Mouse (Mus musculus) limb, embryonic 13.5 days (tissue): ENCODE results near the gene Map2k1. TPM values are rescaled to one million over a fixed set of nuclear protein-coding genes. Genes with fewer than 3 reads are reported as not detected.
"Not testable (repeated sequence)": the region's sequence is repeated elsewhere in the genome, so short reads cannot be mapped to it uniquely, and the experiment has no call there.

Experiments used
- ATAC-seq: fragments of 200-750 bp; cut with Nextera tagmentation; 2 replicates; pipeline ENCODE4 v1.8.0; 2017; ENCODE audit warnings: low read depth, moderate number of reproducible peaks, moderate TSS enrichment; ENCODE audit not compliant: low FRiP score
- H3K27ac ChIP-seq: fragments of 300-500 bp; sonication (generic); 2 replicates; pipeline ENCODE4 v1.5.1; 2015; ENCODE audit warnings: inconsistent platforms, mild to moderate bottlenecking, moderate library complexity
- H3K27me3 ChIP-seq: fragments of 300-500 bp; sonication (generic); 2 replicates; pipeline ENCODE4 v1.6.1; 2015; ENCODE audit warnings: mild to moderate bottlenecking, inconsistent platforms
- H3K36me3 ChIP-seq: fragments of 300-500 bp; sonication (generic); 2 replicates; pipeline ENCODE4 v1.6.1; 2015; ENCODE audit warnings: inconsistent platforms, mild to moderate bottlenecking, moderate library complexity
- H3K4me1 ChIP-seq: fragments of 300-500 bp; sonication (generic); 2 replicates; pipeline ENCODE4 v1.6.1; 2015; ENCODE audit warnings: inconsistent platforms
- H3K4me2 ChIP-seq: fragments of 300-500 bp; sonication (generic); replicated peaks from 2 replicates; pipeline ENCODE4 v1.6.1; 2015; ENCODE audit warnings: inconsistent platforms, mild to moderate bottlenecking, moderate library complexity
- H3K4me3 ChIP-seq: fragments of 300-500 bp; sonication (generic); 2 replicates; pipeline ENCODE4 v1.5.1; 2015; ENCODE audit warnings: moderate library complexity, mild to moderate bottlenecking, inconsistent platforms
- H3K9ac ChIP-seq: fragments of 300-500 bp; sonication (generic); 2 replicates; pipeline ENCODE4 v1.6.1; 2015; ENCODE audit warnings: mild to moderate bottlenecking, inconsistent platforms
- H3K9me3 ChIP-seq: fragments of 300-500 bp; sonication (generic); 2 replicates; pipeline ENCODE4 v1.6.1; 2016; ENCODE audit warnings: inconsistent platforms
- WGBS: fragments of 180-500 bp; shearing (Covaris S2); methylation state at CpG from one replicate; pipeline ENCODE4 v1.1.7; 2015; 5-methylcytosine and 5-hydroxymethylcytosine counted together
- polyA plus RNA-seq: library from polyadenylated mRNA; unstranded; fragments of >200 nt; fragmentation: Nextera tagmentation; extraction: Ambion mirVana; gene quantifications from 2 replicates; pipeline ENCODE4 v1.2.1, GENCODE M21; 2015

Map2k1 gene
- polyA plus RNA-seq, 1 experiment from 2014 or later, result 80.1 TPM

- not testable (repeated sequence) for H3K4me1 ChIP-seq, H3K9me3 ChIP-seq, H3K27ac ChIP-seq, H3K27me3 ChIP-seq, H3K4me2 ChIP-seq, H3K9ac ChIP-seq, ATAC-seq, H3K4me3 ChIP-seq
- WGBS, result 90% methylated on average over 7 of the region's 7 CpGs
- H3K36me3 ChIP-seq, result peaks cover 44% of the 10 kb centered on the region
These were observed 54.5 kb downstream of the Map2k1 start for GRCm38 (mm10) chr9:64198763-64199418.

DNA sequence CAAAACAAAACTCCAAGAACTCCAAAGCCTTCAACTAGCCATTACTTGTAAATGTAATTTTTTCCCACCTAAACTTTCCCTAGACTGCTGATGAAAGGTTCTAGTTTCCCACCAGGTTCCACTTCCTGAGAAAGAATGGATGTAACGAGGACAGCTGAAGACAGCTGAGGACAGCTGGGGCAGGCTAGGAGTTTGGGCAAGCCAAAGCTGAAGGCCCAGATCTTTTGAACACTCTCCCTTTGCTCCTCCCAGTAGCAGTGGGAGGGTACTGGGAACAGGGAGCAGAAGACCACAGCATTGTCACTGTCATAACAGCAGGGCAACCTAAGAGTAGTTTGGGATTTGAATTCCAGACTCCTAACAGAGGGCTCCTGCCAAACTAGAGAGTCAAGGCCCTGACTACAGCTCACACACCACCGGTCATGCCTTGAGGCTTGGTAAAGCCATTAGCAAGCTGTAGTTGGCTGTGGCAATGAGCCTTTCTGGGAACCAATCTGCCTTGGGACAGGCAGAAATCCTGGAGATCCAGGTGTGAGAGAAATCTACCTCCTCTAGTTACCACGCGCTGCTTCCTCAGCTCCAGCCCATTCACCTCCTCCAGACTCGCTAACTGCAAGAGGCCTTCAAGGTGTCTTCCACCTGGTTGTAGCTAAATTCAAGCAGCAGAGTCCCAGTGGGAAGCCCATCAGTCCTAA lies 55.2 kb downstream of the Map2k1 start:
- Histone ChIP-seq H3K4me2 (no peak overlapping the region), H3K36me3 (peaks cover 41% of the 10 kb centered on the region), H3K4me1 (no peaks in the 10 kb centered on the region), H3K9ac (no peak overlapping the region), H3K27ac (no peak overlapping the region), H3K27me3 (no peaks in the 10 kb centered on the region), H3K4me3 (no peak overlapping the region), H3K9me3 (no peaks in the 10 kb centered on the region)
- no peak for ATAC-seq
- WGBS, result 84% methylated on average over 5 of the region's 5 CpGs

DNA sequence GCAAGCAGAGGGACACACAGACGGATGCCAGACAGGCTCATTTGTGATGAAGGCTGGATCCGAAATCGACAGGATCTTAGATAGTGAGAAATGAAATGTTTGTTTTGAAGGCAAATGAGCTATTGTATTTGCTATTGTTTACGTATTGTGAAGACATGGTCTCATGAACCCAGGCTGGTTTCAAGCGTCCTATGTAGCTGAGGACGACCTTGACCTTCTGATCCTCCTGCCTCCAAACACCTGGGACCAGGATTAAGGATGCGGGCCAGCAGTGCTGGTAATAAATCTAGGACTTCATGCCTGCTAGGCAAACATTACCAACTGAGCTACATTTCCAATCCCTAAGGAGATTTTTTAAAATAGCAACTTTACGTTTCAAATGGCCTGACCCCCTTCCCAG lies 55.9 kb downstream of the Map2k1 start:
- H3K27ac ChIP-seq, result no peak overlapping the region

DNA sequence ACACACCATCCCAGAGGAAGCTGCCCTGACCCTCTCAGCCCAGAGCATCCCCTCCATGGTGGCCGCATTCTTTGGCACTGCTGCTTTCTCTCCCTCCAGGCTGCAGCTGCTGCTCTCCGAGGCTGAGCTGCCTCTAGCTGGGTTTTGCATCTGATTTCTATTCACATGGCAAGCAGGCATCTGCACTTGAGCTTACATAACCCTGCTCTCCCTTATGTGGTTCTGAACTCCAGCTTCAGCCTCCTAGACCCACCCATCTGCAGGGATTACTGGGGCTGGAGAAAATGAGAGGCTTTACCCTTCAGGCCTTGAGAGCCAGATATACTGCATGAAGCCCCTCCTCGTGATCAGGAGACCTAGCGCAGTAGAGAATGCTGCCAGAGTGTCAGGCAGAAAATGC lies 57.9 kb downstream of the Map2k1 start:
- H3K4me1 ChIP-seq, result no peaks in the 10 kb centered on the region
- no peaks in the 10 kb centered on the region for H3K9me3 ChIP-seq
- no peak overlapping the region for H3K4me2 ChIP-seq
- H3K4me3 ChIP-seq, result no peak overlapping the region
- 79% methylated on average over 4 of the region's 4 CpGs for WGBS
- no peak for ATAC-seq
- no peaks in the 10 kb centered on the region for H3K27me3 ChIP-seq
- H3K27ac ChIP-seq, result no peak overlapping the region
- no peak overlapping the region for H3K9ac ChIP-seq
- peaks cover 43% of the 10 kb centered on the region for H3K36me3 ChIP-seq

More for the DNA sequence above, 55.9 kb downstream of the Map2k1 start:
- H3K27me3 ChIP-seq, result no peaks in the 10 kb centered on the region
- H3K4me3 ChIP-seq, result no peak overlapping the region
- no peaks in the 10 kb centered on the region for H3K9me3 ChIP-seq
- no peak overlapping the region for H3K9ac ChIP-seq
- no peak overlapping the region for H3K4me2 ChIP-seq
- 79% methylated on average over 8 of the region's 8 CpGs for WGBS
- H3K4me1 ChIP-seq, result no peaks in the 10 kb centered on the region
- H3K36me3 ChIP-seq, result peaks cover 41% of the 10 kb centered on the region
- no peak for ATAC-seq

- no peak overlapping the region for H3K4me2 ChIP-seq
- no peak overlapping the region for H3K4me3 ChIP-seq
- no peak overlapping the region for H3K9ac ChIP-seq
- no peak overlapping the region for H3K27ac ChIP-seq
- ATAC-seq, result no peak
- no peaks in the 10 kb centered on the region for H3K9me3 ChIP-seq
- peaks cover 48% of the 10 kb centered on the region for H3K36me3 ChIP-seq
- 94% methylated on average over 1 of the region's 1 CpGs for WGBS
- H3K27me3 ChIP-seq, result no peaks in the 10 kb centered on the region
- no peaks in the 10 kb centered on the region for H3K4me1 ChIP-seq
These were observed 59.6 kb downstream of the Map2k1 start for GRCm38 (mm10) chr9:64193879-64194278.

DNA sequence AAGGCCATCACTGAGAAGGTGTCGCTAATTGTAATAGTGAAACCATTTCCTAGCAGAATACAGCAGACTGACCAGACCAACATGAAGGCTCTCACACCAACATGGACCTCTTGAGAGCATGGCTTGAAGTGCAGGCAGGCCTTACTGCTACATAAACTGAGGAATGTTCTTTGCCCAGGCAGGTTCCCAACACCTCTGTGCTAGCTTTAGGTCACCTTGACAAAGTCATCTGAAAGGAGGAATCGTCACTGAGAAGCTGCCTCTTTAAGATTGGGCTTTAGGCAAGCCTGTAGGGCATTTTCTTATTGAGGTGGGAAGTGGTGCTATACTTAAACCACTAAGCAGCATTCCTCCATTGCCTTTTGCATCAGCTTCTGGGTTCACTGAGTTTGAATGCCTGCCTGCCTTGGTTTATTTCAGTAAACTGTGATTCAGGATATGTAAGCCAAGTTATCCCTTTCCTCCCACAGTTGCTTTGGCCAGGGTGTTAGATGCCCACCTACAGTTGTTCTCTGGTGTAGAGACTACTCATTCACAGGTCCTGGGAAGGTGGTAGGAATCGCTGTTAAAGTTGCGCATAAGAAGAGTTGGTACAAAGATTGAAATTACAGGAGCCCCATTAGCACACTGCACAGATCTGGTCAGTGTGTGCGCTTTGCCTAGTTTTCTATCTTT lies 69.1 kb downstream of the Map2k1 start:
- no peak overlapping the region for H3K27ac ChIP-seq
- peaks cover 8% of the 10 kb centered on the region for H3K4me1 ChIP-seq
- no peak overlapping the region for H3K4me3 ChIP-seq
- H3K9ac ChIP-seq, result no peak overlapping the region
- no peaks in the 10 kb centered on the region for H3K9me3 ChIP-seq
- peaks cover 86% of the 10 kb centered on the region for H3K36me3 ChIP-seq
- no peak for ATAC-seq
- no peaks in the 10 kb centered on the region for H3K27me3 ChIP-seq
- no peak overlapping the region for H3K4me2 ChIP-seq
- 87% methylated on average over 5 of the region's 5 CpGs for WGBS

GRCm38 (mm10) chr9:64183295-64183694 lies 70.1 kb downstream of the Map2k1 start:
- not testable (repeated sequence) for H3K9me3 ChIP-seq, H3K27ac ChIP-seq, H3K4me1 ChIP-seq, H3K4me3 ChIP-seq, ATAC-seq, H3K9ac ChIP-seq, H3K27me3 ChIP-seq, H3K4me2 ChIP-seq
- WGBS, result 88% methylated on average over 5 of the region's 5 CpGs
- peaks cover 82% of the 10 kb centered on the region for H3K36me3 ChIP-seq

GRCm38 (mm10) chr9:64178974-64179646 lies 74.3 kb downstream of the Map2k1 start, which contains the start of gene Snapc5:
TSS of gene Snapc5 (plus strand) at chr9:64179274.
- peak within 1 kb of the TSS; percentile 72 for H3K9ac ChIP-seq
- peak within 1 kb of the TSS; percentile 79 for H3K27ac ChIP-seq
- H3K4me2 ChIP-seq, result peak within 1 kb of the TSS; percentile 65
- peak within 1 kb of the TSS; percentile 68 for H3K4me3 ChIP-seq
- H3K27me3 ChIP-seq, result no peaks in the 10 kb centered on the region
- H3K9me3 ChIP-seq, result no peaks in the 10 kb centered on the region
- peaks cover 80% of the 10 kb centered on the region for H3K36me3 ChIP-seq
- under 1% methylated on average over 35 of the region's 35 CpGs for WGBS
- peak; percentile 94 for ATAC-seq
- peaks cover 21% of the 10 kb centered on the region for H3K4me1 ChIP-seq

- no peak overlapping the region for H3K9ac ChIP-seq
- H3K4me1 ChIP-seq, result peaks cover 21% of the 10 kb centered on the region
- H3K4me2 ChIP-seq, result peak overlapping the region; percentile 65
- no peaks in the 10 kb centered on the region for H3K27me3 ChIP-seq
- H3K36me3 ChIP-seq, result peaks cover 76% of the 10 kb centered on the region
- peak overlapping the region; percentile 79 for H3K27ac ChIP-seq
- WGBS, result 40% methylated on average over 3 of the region's 3 CpGs
- no peaks in the 10 kb centered on the region for H3K9me3 ChIP-seq
- ATAC-seq, result peak; percentile 64
- peak overlapping the region; percentile 68 for H3K4me3 ChIP-seq
These were observed 74.8 kb downstream of the Map2k1 start for GRCm38 (mm10) chr9:64178610-64178973.

GRCm38 (mm10) chr9:64175378-64175777 lies 78.1 kb downstream of the Map2k1 start:
- Histone ChIP-seq H3K9me3 (no peaks in the 10 kb centered on the region), H3K4me3 (no peak overlapping the region), H3K4me1 (peaks cover 33% of the 10 kb centered on the region), H3K9ac (no peak overlapping the region), H3K4me2 (no peak overlapping the region), H3K27ac (no peak overlapping the region), H3K36me3 (peaks cover 48% of the 10 kb centered on the region), H3K27me3 (no peaks in the 10 kb centered on the region)
- 88% methylated on average over 11 of the region's 11 CpGs for WGBS
- no peak for ATAC-seq

GRCm38 (mm10) chr9:64174766-64175165 lies 78.7 kb downstream of the Map2k1 start:
- H3K4me3 ChIP-seq, result peak overlapping the region; percentile 64
- peaks cover 29% of the 10 kb centered on the region for H3K4me1 ChIP-seq
- no peaks in the 10 kb centered on the region for H3K9me3 ChIP-seq
- 63% methylated on average over 8 of the region's 8 CpGs for WGBS
- H3K36me3 ChIP-seq, result peaks cover 44% of the 10 kb centered on the region
- H3K9ac ChIP-seq, result peak overlapping the region; percentile 86
- H3K27ac ChIP-seq, result no peak overlapping the region
- no peak for ATAC-seq
- H3K27me3 ChIP-seq, result no peaks in the 10 kb centered on the region
- peak overlapping the region; percentile 83 for H3K4me2 ChIP-seq

DNA sequence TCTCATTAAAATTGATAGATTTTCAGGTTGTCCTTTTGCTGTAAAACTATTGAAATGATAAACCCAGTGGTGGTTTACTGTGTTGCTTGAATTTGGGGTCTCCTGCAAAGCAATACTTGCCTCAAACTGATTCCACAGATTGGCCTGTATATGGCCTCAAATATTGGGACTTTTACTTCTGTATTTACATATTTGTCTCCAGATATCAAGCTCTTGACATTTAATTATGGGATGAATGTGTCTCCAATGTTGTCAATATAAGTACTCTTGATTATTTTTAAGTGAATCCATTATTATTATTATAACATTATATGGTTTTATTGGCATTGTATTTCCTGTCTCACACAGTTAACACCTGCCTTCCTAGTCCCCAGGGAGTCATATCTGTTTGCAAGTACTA lies 79.1 kb downstream of the Map2k1 start:
- Histone ChIP-seq H3K27ac (no peak overlapping the region), H3K9ac (peak overlapping the region; percentile 86), H3K9me3 (no peaks in the 10 kb centered on the region), H3K36me3 (peaks cover 44% of the 10 kb centered on the region), H3K4me1 (peaks cover 25% of the 10 kb centered on the region), H3K4me3 (peak overlapping the region; percentile 64), H3K27me3 (no peaks in the 10 kb centered on the region), H3K4me2 (peak overlapping the region; percentile 83)
- ATAC-seq, result no peak
